Mouse (Mus musculus) left cerebral cortex, postnatal 4 days (tissue): ENCODE data around the gene Vps53. TPM values are rescaled to one million over a fixed set of nuclear protein-coding genes. Genes with fewer than 3 reads are reported as not detected.

Experiments
- DNase-seq: peaks from one replicate; pipeline ENCODE4 v3.0.0-alpha.2; 2022
- intact Hi-C: fragments of 180-260 bp; cut with DNase I; formaldehyde crosslinking; loops from one replicate; pipeline ENCODE4 v1.15.1; 2025
- total RNA-seq, 2 experiments: library from RNA; stranded (reverse); gene quantifications; 2 replicates each; pipeline ENCODE4 v1.2.3; 2021

Gene Vps53
- total RNA-seq, 2 experiments from 2014 or later: 75.1 to 86.2 TPM

GRCm38 (mm10) chr11:76121086-76121485, 58.4 kb downstream of the Vps53 start:
- no peak for DNase-seq
- intact Hi-C loops: no loop called here

GRCm38 (mm10) chr11:76120407-76120901, 59.0 kb downstream of the Vps53 start:
- intact Hi-C loops: no loop called here
- no peak for DNase-seq

GRCm38 (mm10) chr11:76110416-76110815, 69.0 kb downstream of the Vps53 start:
- DNase-seq: no peak
- intact Hi-C loops: no loop called here

- no peak for DNase-seq
- intact Hi-C loops: no loop called here
Measured at GRCm38 (mm10) chr11:76106551-76107496, 72.6 kb downstream of the Vps53 start.

GRCm38 (mm10) chr11:76101154-76101553, 78.3 kb downstream of the Vps53 start:
- no peak for DNase-seq
- intact Hi-C loops: no loop called here

GRCm38 (mm10) chr11:76099193-76099975, 80.1 kb downstream of the Vps53 start:
- intact Hi-C loops: no loop called here

GRCm38 (mm10) chr11:76093610-76094009, 85.8 kb downstream of the Vps53 start:
- no peak for DNase-seq
- intact Hi-C loops: no loop called here

More at GRCm38 (mm10) chr11:76099193-76099975, 80.1 kb downstream of the Vps53 start:
- DNase-seq: no peak

- no peak for DNase-seq
- intact Hi-C loops: loop anchor here (5.0 to 10.0 kb wide), 2 partner anchors 78 to 315 kb away; partner anchors contain the start of gene Timm22
Measured at GRCm38 (mm10) chr11:76089776-76090175, 89.7 kb downstream of the Vps53 start.

GRCm38 (mm10) chr11:76088506-76088905, 90.9 kb downstream of the Vps53 start:
- no peak for DNase-seq
- intact Hi-C loops: loop anchor here (5.0 to 10.0 kb wide), 2 partner anchors 79 to 316 kb away; partner anchors contain the start of gene Timm22

- peak; percentile 47 for DNase-seq
- intact Hi-C loops: loop anchor here (5.0 to 10.0 kb wide), 2 partner anchors 81 to 319 kb away; partner anchors contain the start of gene Timm22
Measured at GRCm38 (mm10) chr11:76085898-76086591, 93.4 kb downstream of the Vps53 start.

- intact Hi-C loops: loop anchor here (5.0 to 10.0 kb wide), 2 partner anchors 82 to 320 kb away; partner anchors contain the start of gene Timm22
- no peak for DNase-seq
Measured at GRCm38 (mm10) chr11:76084943-76085342, 94.5 kb downstream of the Vps53 start.

GRCm38 (mm10) chr11:76083941-76084367, 95.5 kb downstream of the Vps53 start:
- intact Hi-C loops: loop anchor here (10.0 kb wide), 1 partner anchor 321 kb away; the partner anchor contains the start of gene Timm22
- no peak for DNase-seq

GRCm38 (mm10) chr11:76081048-76081640, 98.3 kb downstream of the Vps53 start:
- intact Hi-C loops: loop anchor here (10.0 kb wide), 1 partner anchor 324 kb away; the partner anchor contains the start of gene Timm22

GRCm38 (mm10) chr11:76080293-76080692, 99.2 kb downstream of the Vps53 start:
- no peak for DNase-seq
- intact Hi-C loops: loop anchor here (10.0 kb wide), 1 partner anchor 325 kb away; the partner anchor contains the start of gene Timm22

More at GRCm38 (mm10) chr11:76081048-76081640, 98.3 kb downstream of the Vps53 start:
- DNase-seq: no peak

- DNase-seq: no peak
- intact Hi-C loops: no loop called here
Measured at GRCm38 (mm10) chr11:76077341-76077740, 102.1 kb downstream of the Vps53 start.

GRCm38 (mm10) chr11:76074296-76075093, 105.0 kb downstream of the Vps53 start:
- intact Hi-C loops: no loop called here
- no peak for DNase-seq

GRCm38 (mm10) chr11:76069816-76070215, 109.6 kb downstream of the Vps53 start:
- DNase-seq: no peak
- intact Hi-C loops: no loop called here

- peak; percentile 25 for DNase-seq
- intact Hi-C loops: no loop called here
Measured at GRCm38 (mm10) chr11:76066563-76067156, 112.8 kb downstream of the Vps53 start.
